ENCODE assay signal across 8 mouse cellular contexts in the genomic region with DNA sequence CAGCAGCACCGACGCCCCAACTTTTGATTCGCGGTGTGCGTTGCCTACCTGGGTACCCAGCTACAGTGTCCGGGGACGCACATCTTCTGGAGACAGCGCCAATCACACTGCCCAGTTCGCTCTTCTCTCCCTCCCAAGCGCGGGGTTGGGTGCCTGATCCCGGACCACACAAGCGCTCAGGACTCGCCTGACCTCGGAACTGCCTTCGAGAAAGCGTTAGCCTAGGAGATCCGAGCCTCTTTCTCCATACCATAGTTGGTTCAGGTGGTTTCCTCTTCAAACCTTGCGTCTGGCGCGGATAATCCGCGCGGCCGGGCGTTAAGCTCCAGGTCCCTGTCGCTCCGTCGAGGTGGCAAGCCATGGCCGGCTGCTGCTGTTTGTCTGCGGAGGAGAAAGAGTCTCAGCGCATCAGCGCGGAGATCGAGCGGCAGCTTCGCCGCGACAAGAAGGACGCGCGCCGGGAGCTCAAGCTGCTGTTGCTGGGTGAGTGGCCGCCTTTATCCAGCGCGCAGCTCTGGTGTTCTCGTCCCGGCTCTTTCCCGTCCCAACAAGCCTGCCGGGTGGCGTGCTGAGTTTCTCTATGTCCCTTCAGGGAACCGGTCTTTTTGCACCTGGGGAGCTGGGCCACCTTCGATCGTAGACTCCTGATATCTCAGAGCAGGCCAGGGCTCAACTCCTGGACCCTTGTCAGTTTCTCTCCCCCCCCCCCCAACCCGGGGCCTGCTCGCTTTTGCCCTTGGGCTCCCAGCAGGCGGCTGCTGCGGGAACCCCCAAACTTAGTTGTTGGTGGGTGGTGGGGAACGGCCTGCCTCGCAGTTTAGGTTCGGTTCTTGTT. TPM values are rescaled to one million over a fixed set of nuclear protein-coding genes. Genes with fewer than 3 reads are reported as not detected.
DNase-seq lines count a peak whose midpoint lies in the region; ATAC-seq and TF ChIP-seq lines count a peak whose summit lies in the region.

No protein-coding gene starts in this region.

- peak; percentile 11 to 23 for DNase-seq in cerebellum, postnatal 25 days
- no peak for DNase-seq in cerebellum, postnatal 36 days
- DNase-seq in embryonic facial prominence, embryonic 14.5 days (ENCODE audit: low spot score) = no peak
- DNase-seq in hindbrain, embryonic 10.5 days (ENCODE audit: low spot score) = peak; percentile 57
- peak; percentile 12 for DNase-seq in thymus, postnatal 25 days

- H3K4me1 ChIP-seq in ES-Bruce4 (ENCODE audit: control insufficient read depth, insufficient read depth, low read length) = peaks cover 6% of the 10 kb centered on the region
- H3K4me1 ChIP-seq in embryonic facial prominence, embryonic 14.5 days (ENCODE audit: control insufficient read depth, insufficient read depth, low read length) = peaks cover 10% of the 10 kb centered on the region
- peaks cover 43% of the 10 kb centered on the region for H3K4me1 ChIP-seq in hindbrain, embryonic 10.5 days (replicated peaks)
- peaks cover 31% of the 10 kb centered on the region for H3K4me1 ChIP-seq in limb, embryonic 15.5 days
- H3K4me1 ChIP-seq in midbrain, embryonic 13.5 days (replicated peaks) = peaks cover 19% of the 10 kb centered on the region

- WGBS in embryonic facial prominence, embryonic 14.5 days = 4% methylated on average over 60 of the region's 61 CpGs
- 2% methylated on average over 61 of the region's 61 CpGs for WGBS in hindbrain, embryonic 10.5 days
- WGBS in limb, embryonic 15.5 days = 5% methylated on average over 61 of the region's 61 CpGs
- WGBS in midbrain, embryonic 13.5 days = 2% methylated on average over 61 of the region's 61 CpGs

- no peak for TF ChIP-seq CTCF in ES-Bruce4 (IDR thresholded peaks at IDR 0.05; ENCODE audit: low read depth, low read length)

- H3K36me3 ChIP-seq in ES-Bruce4 (ENCODE audit: control insufficient read depth, insufficient read depth, low read length, poor library complexity, severe bottlenecking) = no peaks in the 10 kb centered on the region
- no peaks in the 10 kb centered on the region for H3K36me3 ChIP-seq in embryonic facial prominence, embryonic 14.5 days (ENCODE audit: control insufficient read depth, insufficient read depth, low read length)
- no peaks in the 10 kb centered on the region for H3K36me3 ChIP-seq in hindbrain, embryonic 10.5 days
- no peaks in the 10 kb centered on the region for H3K36me3 ChIP-seq in limb, embryonic 15.5 days
- no peaks in the 10 kb centered on the region for H3K36me3 ChIP-seq in midbrain, embryonic 13.5 days

- no peak for TF ChIP-seq POLR2A in ES-Bruce4 (IDR thresholded peaks at IDR 0.05; ENCODE audit: insufficient read depth, low read length)

- peak overlapping the region; percentile 67 for H3K4me2 ChIP-seq in embryonic facial prominence, embryonic 14.5 days (ENCODE audit: low read depth, low read length)
- H3K4me2 ChIP-seq in limb, embryonic 15.5 days = peak overlapping the region; percentile 65
- peak overlapping the region; percentile 70 for H3K4me2 ChIP-seq in midbrain, embryonic 13.5 days (replicated peaks)

- H3K9me3 ChIP-seq in ES-Bruce4 (replicated peaks; ENCODE audit: control insufficient read depth, insufficient read depth, low read length, poor library complexity, severe bottlenecking) = no peaks in the 10 kb centered on the region
- no peaks in the 10 kb centered on the region for H3K9me3 ChIP-seq in embryonic facial prominence, embryonic 14.5 days (ENCODE audit: control insufficient read depth, low read length)
- H3K9me3 ChIP-seq in hindbrain, embryonic 10.5 days = no peaks in the 10 kb centered on the region
- no peaks in the 10 kb centered on the region for H3K9me3 ChIP-seq in limb, embryonic 15.5 days
- H3K9me3 ChIP-seq in midbrain, embryonic 13.5 days = no peaks in the 10 kb centered on the region

- H3K27ac ChIP-seq in ES-Bruce4 (ENCODE audit: insufficient read depth, low read length) = no peak overlapping the region
- H3K27ac ChIP-seq in embryonic facial prominence, embryonic 14.5 days (replicated peaks; ENCODE audit: low read depth, low read length) = no peak overlapping the region
- peak overlapping the region; percentile 59; the same call in 1 of the 2 replicates for H3K27ac ChIP-seq in hindbrain, embryonic 10.5 days
- H3K27ac ChIP-seq in limb, embryonic 15.5 days = no peak overlapping the region; the same call in 1 of the 2 replicates
- H3K27ac ChIP-seq in midbrain, embryonic 13.5 days = no peak overlapping the region

- no peaks in the 10 kb centered on the region for H3K27me3 ChIP-seq in ES-Bruce4 (ENCODE audit: control insufficient read depth, insufficient read depth, low read length, poor library complexity, severe bottlenecking)
- H3K27me3 ChIP-seq in embryonic facial prominence, embryonic 14.5 days (replicated peaks; ENCODE audit: control insufficient read depth, insufficient read depth, low read length) = peaks cover 33% of the 10 kb centered on the region
- H3K27me3 ChIP-seq in hindbrain, embryonic 10.5 days (ENCODE audit: insufficient read depth, poor library complexity, severe bottlenecking) = peaks cover 57% of the 10 kb centered on the region
- H3K27me3 ChIP-seq in limb, embryonic 15.5 days = peaks cover 43% of the 10 kb centered on the region
- peaks cover 49% of the 10 kb centered on the region for H3K27me3 ChIP-seq in midbrain, embryonic 13.5 days

- H3K9ac ChIP-seq in ES-Bruce4 (ENCODE audit: low read depth, poor library complexity, severe bottlenecking) = 0 out of 2 replicates have a peak overlapping the region, but pooled peaks have one; percentile 4
- H3K9ac ChIP-seq in embryonic facial prominence, embryonic 14.5 days (ENCODE audit: low read depth, low read length) = peak overlapping the region; percentile 49
- H3K9ac ChIP-seq in limb, embryonic 15.5 days = 0 out of 2 replicates have a peak overlapping the region, but pooled peaks have one; percentile 1
- H3K9ac ChIP-seq in midbrain, embryonic 13.5 days (replicated peaks) = peak overlapping the region; percentile 41; the same call in 1 of the 2 replicates

- 0 out of 2 replicates have a peak, but pooled peaks have one; percentile 41 for ATAC-seq in embryonic facial prominence, embryonic 14.5 days (ENCODE audit: low read depth)
- ATAC-seq in limb, embryonic 15.5 days (ENCODE audit: insufficient number of reproducible peaks, low FRiP score, low TSS enrichment, low read depth) = no peak
- ATAC-seq in midbrain, embryonic 13.5 days = peak; percentile 55

- H3K4me3 ChIP-seq in ES-Bruce4 (ENCODE audit: low read depth, low read length) = peak overlapping the region; percentile 49
- H3K4me3 ChIP-seq in embryonic facial prominence, embryonic 14.5 days (ENCODE audit: low read depth, low read length) = peak overlapping the region; percentile 40
- H3K4me3 ChIP-seq in hindbrain, embryonic 10.5 days = peak overlapping the region; percentile 53
- H3K4me3 ChIP-seq in limb, embryonic 15.5 days = peak overlapping the region; percentile 41
- peak overlapping the region; percentile 44 for H3K4me3 ChIP-seq in midbrain, embryonic 13.5 days (replicated peaks)

- TF ChIP-seq EP300 in ES-Bruce4 (IDR thresholded peaks at IDR 0.05; ENCODE audit: insufficient read depth, low read depth, low read length) = no peak

RNA-seq across cellular contexts. Expression of gene Gna14, which starts 1.0 kb away (rescaled TPM):
- 0.94 and 1.5 TPM in 2 replicates for polyA plus RNA-seq in ES-Bruce4 (2011; ENCODE audit: insufficient read depth, insufficient read length, low read depth, missing spikeins)
- polyA plus RNA-seq in embryonic facial prominence, embryonic 14.5 days (2014; fragmentation: Nextera tagmentation; extraction: Ambion mirVana) = 3.7 and 3.9 TPM in 2 replicates
- 0.27 and 1.0 TPM in 2 replicates for polyA plus RNA-seq in hindbrain, embryonic 10.5 days (2016; fragmentation: Nextera tagmentation; extraction: Ambion mirVana)
- 5.2 and 7.2 TPM in 2 replicates for polyA plus RNA-seq in limb, embryonic 15.5 days (2015; fragmentation: Nextera tagmentation; extraction: Ambion mirVana)
- 0.28 and 0.51 TPM in 2 replicates for polyA plus RNA-seq in midbrain, embryonic 13.5 days (2015; fragmentation: Nextera tagmentation; extraction: Ambion mirVana)

Comparison
In these comparisons a context has a peak if more than half of its experiments do, and no peak if none do; other contexts are left out.
1. DNase-seq: peak in cerebellum, postnatal 25 days (2 of 2), hindbrain, embryonic 10.5 days (single experiment) and thymus, postnatal 25 days (single experiment); none in cerebellum, postnatal 36 days (0 of 2) and embryonic facial prominence, embryonic 14.5 days (single experiment).
2. Peak in every context shown above with its lines, with median percentiles within 50 percentile points of each other: H3K4me3 ChIP-seq, H3K9ac ChIP-seq and H3K4me2 ChIP-seq.